Mouse (Mus musculus): ENCODE data around the gene Ifit1.

- TF ChIP-seq HCFC1 (IDR thresholded peaks at IDR 0.05; ENCODE audit: borderline replicate concordance, insufficient read depth, low read length) (no peak), ZC3H11A (IDR thresholded peaks at IDR 0.05; ENCODE audit: borderline replicate concordance, low read depth, low read length) (no peak), CHD2 (IDR thresholded peaks at IDR 0.05; ENCODE audit: low read depth, low read length) (no peak), ZNF384 (IDR thresholded peaks at IDR 0.05; ENCODE audit: low read depth, low read length) (no peak)
Measured at GRCm38 (mm10) chr19:34685530-34685929, 44.9 kb downstream of the Ifit1 start.

Measured in ES-E14 (cell line).